Mouse (Mus musculus) forebrain, embryonic 12.5 days (tissue): ENCODE measurements around the gene Ezr. TPM values are rescaled to one million over a fixed set of nuclear protein-coding genes. Genes with fewer than 3 reads are reported as not detected.

Experiments used
- ATAC-seq: fragments of 200-750 bp; cut with Nextera tagmentation; 2 replicates; pipeline ENCODE4 v1.8.0; 2017; ENCODE audit warnings: moderate TSS enrichment; ENCODE audit not compliant: low FRiP score
- H3K27ac ChIP-seq: fragments of 300-500 bp; sonication (generic); 2 replicates; pipeline ENCODE4 v1.5.1; 2016; ENCODE audit warnings: mild to moderate bottlenecking
- H3K27me3 ChIP-seq: fragments of 300-500 bp; sonication (generic); 2 replicates; pipeline ENCODE4 v1.6.1; 2016; ENCODE audit warnings: mild to moderate bottlenecking
- H3K36me3 ChIP-seq: fragments of 300-500 bp; sonication (generic); replicated peaks from 2 replicates; pipeline ENCODE4 v1.6.1; 2016; ENCODE audit warnings: mild to moderate bottlenecking
- H3K4me1 ChIP-seq: fragments of 300-500 bp; sonication (generic); 2 replicates; pipeline ENCODE4 v1.6.1; 2016
- H3K4me2 ChIP-seq: fragments of 300-500 bp; sonication (generic); 2 replicates; pipeline ENCODE4 v1.6.1; 2016; ENCODE audit warnings: mild to moderate bottlenecking, moderate library complexity
- H3K4me3 ChIP-seq: fragments of 300-500 bp; sonication (generic); replicated peaks from 2 replicates; pipeline ENCODE4 v1.5.1; 2016; ENCODE audit warnings: mild to moderate bottlenecking
- H3K9ac ChIP-seq: fragments of 300-500 bp; sonication (generic); 2 replicates; pipeline ENCODE4 v1.6.1; 2016; ENCODE audit warnings: mild to moderate bottlenecking
- H3K9me3 ChIP-seq: fragments of 300-500 bp; sonication (generic); 2 replicates; pipeline ENCODE4 v1.6.1; 2016
- WGBS: fragments of 180-500 bp; shearing (Covaris S2); methylation state at CpG from one replicate; pipeline ENCODE4 v1.1.7; 2016; 5-methylcytosine and 5-hydroxymethylcytosine counted together
- polyA plus RNA-seq: library from polyadenylated mRNA; unstranded; fragments of >200 nt; fragmentation: Nextera tagmentation; extraction: Ambion mirVana; gene quantifications from 2 replicates; pipeline ENCODE4 v1.2.1, GENCODE M21; 2016

Ezr gene
- polyA plus RNA-seq, 1 experiment from 2014 or later = 122 TPM

DNA sequence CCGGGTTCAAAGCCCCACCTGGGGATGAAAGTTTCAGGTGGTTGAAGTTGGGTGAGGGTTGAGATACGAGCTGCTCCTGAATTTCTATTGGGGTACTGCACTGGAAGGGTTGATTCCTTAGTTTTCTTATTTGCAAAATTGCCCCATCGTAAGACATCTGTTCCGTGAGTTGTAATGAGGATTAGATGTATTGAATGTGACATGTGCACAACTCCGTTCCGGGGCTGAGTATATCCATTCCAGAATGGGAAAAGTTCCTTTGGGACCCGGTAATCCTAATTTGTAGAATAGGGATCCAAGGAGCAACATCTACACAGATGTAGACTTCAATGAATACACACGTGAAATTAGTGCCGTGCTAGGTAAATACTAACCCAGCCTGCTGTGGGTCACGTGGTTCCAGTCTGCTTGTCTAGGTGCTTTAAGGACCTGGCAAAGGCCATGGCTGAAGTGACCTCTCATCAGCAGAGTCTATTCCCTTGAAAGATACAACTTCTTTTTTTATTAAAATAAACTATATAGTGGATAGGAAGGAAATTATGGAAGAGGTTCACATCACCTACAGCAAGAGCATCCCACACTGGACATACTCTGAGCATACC, 1.3 kb upstream of the Ezr start:
- peaks cover 31% of the 10 kb centered on the region for H3K4me1 ChIP-seq
- 45% methylated on average over 10 of the region's 10 CpGs for WGBS
- H3K9ac ChIP-seq = 0 out of 2 replicates have a peak overlapping the region, but pooled peaks have one; percentile 82
- no peak for ATAC-seq
- H3K27me3 ChIP-seq = peaks cover 39% of the 10 kb centered on the region; the same call in 1 of the 2 replicates
- no peaks in the 10 kb centered on the region for H3K36me3 ChIP-seq
- no peaks in the 10 kb centered on the region for H3K9me3 ChIP-seq
- peak overlapping the region; percentile 78 for H3K4me3 ChIP-seq
- no peak overlapping the region for H3K27ac ChIP-seq
- peak overlapping the region; percentile 94 for H3K4me2 ChIP-seq

- Histone ChIP-seq H3K4me2 (peak overlapping the region; percentile 94), H3K27ac (peak overlapping the region; percentile 85), H3K9me3 (no peaks in the 10 kb centered on the region), H3K27me3 (peaks cover 39% of the 10 kb centered on the region; the same call in 1 of the 2 replicates), H3K4me3 (peak overlapping the region; percentile 78), H3K9ac (peak overlapping the region; percentile 82), H3K4me1 (peaks cover 36% of the 10 kb centered on the region), H3K36me3 (no peaks in the 10 kb centered on the region)
- ATAC-seq = peak; percentile 79
- under 1% methylated on average over 51 of the region's 58 CpGs for WGBS
Observed at GRCm38 (mm10) chr17:6783006-6783661, 550 bp upstream of the Ezr start.

DNA sequence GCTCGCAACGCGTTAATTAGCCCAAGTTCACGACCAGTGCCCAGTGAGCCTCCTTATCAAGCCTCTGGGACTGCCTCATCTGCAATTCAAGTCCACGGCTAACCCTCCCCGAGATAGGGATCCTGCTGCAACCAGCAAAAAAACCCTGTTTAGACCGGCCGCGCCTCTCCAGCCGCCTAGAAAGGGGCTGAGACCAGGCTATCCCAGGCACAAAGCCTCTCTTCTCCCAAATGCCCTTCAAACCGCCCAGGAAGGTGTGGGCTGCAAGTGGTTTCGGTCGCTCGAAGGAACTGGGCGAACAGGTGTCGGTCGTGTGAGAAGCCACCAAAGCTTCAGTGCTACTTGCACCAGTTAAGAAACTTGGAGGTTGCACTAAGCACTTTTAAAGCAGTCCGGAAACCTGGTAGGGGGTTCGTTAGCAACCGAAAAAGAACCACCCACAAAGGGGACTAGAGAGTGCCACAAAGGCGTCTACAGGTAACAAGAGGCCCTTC, 504 bp downstream of the Ezr start:
- Histone ChIP-seq H3K4me1 (peaks cover 39% of the 10 kb centered on the region), H3K4me2 (peak overlapping the region; percentile 94), H3K36me3 (no peaks in the 10 kb centered on the region), H3K27me3 (peaks cover 39% of the 10 kb centered on the region; the same call in 1 of the 2 replicates), H3K27ac (peak overlapping the region; percentile 85), H3K4me3 (peak overlapping the region; percentile 78), H3K9me3 (no peaks in the 10 kb centered on the region), H3K9ac (peak overlapping the region; percentile 82)
- peak; percentile 10; the same call in 1 of the 2 replicates for ATAC-seq
- WGBS = under 1% methylated on average over 21 of the region's 21 CpGs

- 56% methylated on average over 6 of the region's 6 CpGs for WGBS
- Histone ChIP-seq H3K4me3 (peak overlapping the region; percentile 78), H3K9me3 (no peaks in the 10 kb centered on the region), H3K27me3 (peaks cover 34% of the 10 kb centered on the region; the same call in 1 of the 2 replicates), H3K4me1 (peaks cover 47% of the 10 kb centered on the region), H3K9ac (peak overlapping the region; percentile 27; the same call in 1 of the 2 replicates), H3K36me3 (no peaks in the 10 kb centered on the region), H3K4me2 (peak overlapping the region; percentile 94), H3K27ac (no peak overlapping the region)
- ATAC-seq = no peak
Observed at GRCm38 (mm10) chr17:6781273-6781672, 1.3 kb downstream of the Ezr start.

DNA sequence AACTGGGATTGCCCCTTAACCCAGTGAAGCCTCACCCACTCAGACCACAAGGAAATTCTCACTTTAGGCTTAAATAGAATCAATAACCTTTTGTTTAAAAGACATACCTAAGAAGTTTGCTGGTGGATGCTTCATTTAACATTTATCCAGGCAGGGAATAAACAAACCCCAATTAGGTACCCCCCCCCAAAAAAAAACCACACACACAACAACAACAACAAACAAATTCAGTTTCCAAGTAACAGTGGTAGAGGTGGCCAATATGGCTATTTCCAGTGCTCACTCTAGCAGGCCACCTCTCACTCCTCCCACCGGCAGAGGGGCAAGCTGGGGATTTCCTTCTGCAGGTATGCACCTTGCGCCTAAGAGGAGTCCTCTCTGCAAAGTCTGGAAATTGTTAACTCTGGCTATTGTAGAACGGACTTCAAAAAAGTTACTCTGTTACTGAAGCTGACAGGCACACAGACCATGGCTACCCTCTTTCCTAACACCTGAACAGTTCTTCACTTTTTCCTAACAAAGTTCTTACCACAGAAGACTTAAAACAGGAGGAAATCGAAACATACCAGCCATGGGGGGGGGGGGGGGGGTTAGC, 2.0 kb downstream of the Ezr start:
- Histone ChIP-seq H3K4me3 (peak overlapping the region; percentile 78), H3K36me3 (no peaks in the 10 kb centered on the region), H3K4me2 (peak overlapping the region; percentile 94), H3K9me3 (no peaks in the 10 kb centered on the region), H3K27me3 (peaks cover 34% of the 10 kb centered on the region; the same call in 1 of the 2 replicates), H3K9ac (no peak overlapping the region), H3K4me1 (peaks cover 50% of the 10 kb centered on the region), H3K27ac (no peak overlapping the region)
- WGBS = 74% methylated on average over 4 of the region's 4 CpGs
- no peak for ATAC-seq

DNA sequence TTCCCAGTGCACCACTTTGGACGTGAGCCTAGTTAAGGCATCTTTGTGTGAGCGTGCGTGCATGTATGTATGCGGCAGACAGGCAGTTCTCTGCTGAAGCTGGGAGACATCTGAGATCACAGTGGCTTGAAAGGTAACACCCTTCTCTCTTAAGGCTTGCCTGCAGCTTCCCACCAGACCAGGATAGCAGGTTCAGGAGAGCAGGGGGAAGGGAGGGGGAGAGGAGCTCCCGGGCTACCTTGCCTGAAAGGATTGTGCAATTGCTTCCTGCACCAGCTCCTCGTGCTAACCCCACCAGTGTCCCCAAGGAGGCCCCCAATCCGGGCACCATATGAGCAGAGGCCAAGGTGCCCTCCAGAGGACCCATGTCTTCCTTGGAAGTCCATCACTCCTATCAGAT, 3.0 kb downstream of the Ezr start:
- Histone ChIP-seq H3K9ac (peak overlapping the region; percentile 29), H3K27ac (peak overlapping the region; percentile 62), H3K4me3 (peak overlapping the region; percentile 43), H3K4me1 (peaks cover 50% of the 10 kb centered on the region), H3K4me2 (peak overlapping the region; percentile 77), H3K9me3 (no peaks in the 10 kb centered on the region), H3K27me3 (peaks cover 34% of the 10 kb centered on the region; the same call in 1 of the 2 replicates), H3K36me3 (no peaks in the 10 kb centered on the region)
- WGBS = 26% methylated on average over 7 of the region's 7 CpGs
- ATAC-seq = no peak

GRCm38 (mm10) chr17:6778771-6779509, 3.6 kb downstream of the Ezr start:
- ATAC-seq = peak; percentile 45; the same call in 1 of the 2 replicates
- Histone ChIP-seq H3K4me2 (peak overlapping the region; percentile 77), H3K4me3 (peak overlapping the region; percentile 43), H3K27ac (peak overlapping the region; percentile 63), H3K27me3 (peaks cover 30% of the 10 kb centered on the region; the same call in 1 of the 2 replicates), H3K9ac (peak overlapping the region; percentile 44; the same call in 1 of the 2 replicates), H3K36me3 (no peaks in the 10 kb centered on the region), H3K9me3 (no peaks in the 10 kb centered on the region), H3K4me1 (peaks cover 50% of the 10 kb centered on the region)
- 10% methylated on average over 23 of the region's 23 CpGs for WGBS

- Histone ChIP-seq H3K4me2 (peak overlapping the region; percentile 77), H3K9ac (peak overlapping the region; percentile 44; the same call in 1 of the 2 replicates), H3K4me3 (peak overlapping the region; percentile 43), H3K36me3 (no peaks in the 10 kb centered on the region), H3K27me3 (peaks cover 24% of the 10 kb centered on the region; the same call in 1 of the 2 replicates), H3K27ac (no peak overlapping the region), H3K9me3 (no peaks in the 10 kb centered on the region), H3K4me1 (peaks cover 46% of the 10 kb centered on the region)
- 2% methylated on average over 9 of the region's 9 CpGs for WGBS
- ATAC-seq = no peak
Observed at GRCm38 (mm10) chr17:6778332-6778683, 4.3 kb downstream of the Ezr start.

DNA sequence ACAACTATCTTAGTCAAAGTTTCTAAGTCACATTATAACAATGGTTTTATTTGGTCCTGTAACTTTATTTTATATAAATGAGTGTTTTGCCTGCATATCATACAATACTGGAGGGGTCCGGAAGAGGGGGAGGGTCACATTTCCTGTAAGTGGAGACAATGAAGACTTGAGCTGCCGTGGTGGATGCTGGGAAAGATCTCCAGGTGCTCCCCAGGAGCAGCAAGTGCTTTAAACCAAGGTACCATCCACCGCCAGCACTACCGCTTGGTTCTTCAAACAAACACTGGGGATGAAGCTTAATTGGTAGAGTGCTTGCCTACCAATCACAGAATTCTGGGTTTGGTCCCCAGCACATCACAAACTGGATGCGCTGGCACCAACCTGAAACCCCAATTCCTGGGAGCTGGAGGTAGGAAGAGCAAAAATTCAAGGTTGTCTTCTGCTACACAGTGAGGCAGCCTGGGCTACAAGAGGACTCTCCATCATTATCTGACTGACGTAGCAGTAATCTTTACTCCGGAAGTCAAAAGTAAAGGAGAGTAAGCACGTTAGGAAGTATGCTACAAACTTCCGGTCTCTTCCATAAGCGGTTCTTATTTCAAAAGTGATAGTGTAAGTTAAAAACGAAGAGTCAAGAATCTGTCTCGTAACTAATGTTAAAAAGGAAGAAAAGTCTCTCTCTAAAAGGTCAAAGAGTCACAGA, 4.8 kb downstream of the Ezr start:
- Histone ChIP-seq H3K4me2 (no peak overlapping the region), H3K9ac (no peak overlapping the region), H3K36me3 (no peaks in the 10 kb centered on the region), H3K4me1 (peaks cover 45% of the 10 kb centered on the region), H3K27me3 (peaks cover 20% of the 10 kb centered on the region; the same call in 1 of the 2 replicates), H3K4me3 (no peak overlapping the region), H3K9me3 (no peaks in the 10 kb centered on the region), H3K27ac (no peak overlapping the region)
- ATAC-seq = no peak
- 70% methylated on average over 12 of the region's 12 CpGs for WGBS

DNA sequence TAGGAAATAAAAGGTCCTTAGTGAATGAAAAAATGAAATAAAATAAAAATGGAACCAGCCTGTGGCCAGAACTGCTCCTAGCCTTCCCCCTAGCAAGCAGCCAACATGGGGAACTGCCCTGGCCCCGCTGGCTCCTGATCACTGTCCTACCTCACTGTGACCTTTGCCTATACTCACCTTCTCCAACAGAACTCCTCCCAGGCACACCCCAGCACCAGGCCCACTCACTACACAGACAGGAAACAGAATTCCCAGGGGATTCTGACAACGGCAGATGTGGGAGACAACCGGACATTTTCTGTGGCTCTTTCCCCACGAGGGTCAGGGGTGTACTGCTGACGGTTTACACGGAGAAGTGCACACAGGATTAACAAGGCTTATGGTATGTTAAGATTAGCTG, 5.5 kb downstream of the Ezr start:
- H3K36me3 ChIP-seq = no peaks in the 10 kb centered on the region
- H3K27me3 ChIP-seq = peaks cover 16% of the 10 kb centered on the region; the same call in 1 of the 2 replicates
- no peak for ATAC-seq
- no peak overlapping the region for H3K4me2 ChIP-seq
- 73% methylated on average over 6 of the region's 6 CpGs for WGBS
- no peaks in the 10 kb centered on the region for H3K9me3 ChIP-seq
- no peak overlapping the region for H3K4me3 ChIP-seq
- H3K27ac ChIP-seq = no peak overlapping the region
- peaks cover 41% of the 10 kb centered on the region for H3K4me1 ChIP-seq
- no peak overlapping the region for H3K9ac ChIP-seq

GRCm38 (mm10) chr17:6776576-6776975, 6.0 kb downstream of the Ezr start:
- H3K4me3 ChIP-seq = no peak overlapping the region
- peaks cover 38% of the 10 kb centered on the region for H3K4me1 ChIP-seq
- H3K4me2 ChIP-seq = no peak overlapping the region
- peaks cover 15% of the 10 kb centered on the region; the same call in 1 of the 2 replicates for H3K27me3 ChIP-seq
- WGBS = 27% methylated on average over 5 of the region's 5 CpGs
- no peak for ATAC-seq
- H3K9ac ChIP-seq = peak overlapping the region; percentile 29; the same call in 1 of the 2 replicates
- no peak overlapping the region for H3K27ac ChIP-seq
- H3K9me3 ChIP-seq = no peaks in the 10 kb centered on the region
- H3K36me3 ChIP-seq = no peaks in the 10 kb centered on the region
